Mouse (Mus musculus): ENCODE results near the gene Pex1.
A peak's percentile ranks its signal among the peaks of the same experiment; 100 is the strongest.
"Not testable (repeated sequence)": the region's sequence is repeated elsewhere in the genome, so short reads cannot be mapped to it uniquely, and the experiment has no call there.

Gene Pex1

DNA sequence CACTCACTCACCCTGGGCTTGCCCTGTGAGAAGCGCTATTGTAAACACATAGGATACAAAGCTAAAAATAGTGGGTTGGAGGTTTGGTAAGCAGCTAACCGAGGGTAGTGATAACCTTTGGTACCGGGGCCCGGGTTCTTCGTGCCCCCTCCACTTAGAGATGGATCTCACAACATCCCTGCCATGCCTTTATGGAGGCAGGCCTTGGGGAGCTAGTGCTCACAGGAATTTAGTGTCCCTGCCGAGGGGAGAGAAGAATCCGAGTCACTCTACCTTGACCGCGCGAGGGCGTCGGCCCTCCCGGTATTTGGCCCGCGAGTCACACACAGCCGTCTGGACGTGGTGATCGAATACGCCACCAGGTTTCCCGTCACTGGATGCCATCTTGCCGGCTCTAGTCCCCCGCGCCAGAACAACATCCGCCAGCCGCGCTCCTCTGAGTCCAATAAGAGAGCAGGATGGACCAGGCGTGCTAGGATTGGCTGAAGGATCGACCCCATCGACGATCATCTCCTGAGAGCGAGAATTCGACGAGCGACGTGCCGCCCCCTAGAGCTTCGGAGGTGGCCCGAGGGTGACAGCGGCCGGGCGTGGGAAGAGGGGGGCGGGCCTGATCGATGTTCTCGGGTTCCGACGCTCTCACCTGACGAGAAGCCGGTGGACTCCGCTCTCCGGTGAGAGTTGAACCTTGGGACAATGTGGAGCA lies at the start of gene Pex1:
TSS of gene Pex1 (plus strand) at position 374 of the 706 bp plus-strand sequence.
- peak; percentile 99 for DNase-seq (ENCODE audit: low read depth, low spot score)

DNA sequence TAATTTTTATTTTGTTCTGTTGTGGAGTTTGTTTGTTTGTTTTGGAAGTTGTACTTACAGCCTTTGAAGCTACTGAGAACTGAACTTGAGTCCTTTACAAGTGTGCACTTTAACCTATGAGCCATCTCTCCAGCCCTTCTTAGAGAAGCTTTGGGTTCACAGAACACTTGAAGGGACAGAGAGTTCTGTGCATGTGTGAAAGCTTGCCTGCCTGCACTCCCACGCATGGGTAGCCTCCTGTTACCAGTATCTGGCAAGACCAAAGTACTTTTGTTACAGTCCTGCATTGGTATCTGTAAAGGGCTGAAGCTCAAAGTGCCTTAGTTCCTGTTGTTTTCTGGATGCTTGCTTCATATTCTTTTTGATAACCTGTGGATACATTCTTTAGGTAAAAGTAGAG lies 49.6 kb upstream of the Pex1 start:
- DNase-seq (ENCODE audit: low read depth, low spot score) = no peak

- DNase-seq (ENCODE audit: low read depth, low spot score) = no peak
These were observed 44.4 kb upstream of the Pex1 start for GRCm38 (mm10) chr5:3551481-3551880.

DNA sequence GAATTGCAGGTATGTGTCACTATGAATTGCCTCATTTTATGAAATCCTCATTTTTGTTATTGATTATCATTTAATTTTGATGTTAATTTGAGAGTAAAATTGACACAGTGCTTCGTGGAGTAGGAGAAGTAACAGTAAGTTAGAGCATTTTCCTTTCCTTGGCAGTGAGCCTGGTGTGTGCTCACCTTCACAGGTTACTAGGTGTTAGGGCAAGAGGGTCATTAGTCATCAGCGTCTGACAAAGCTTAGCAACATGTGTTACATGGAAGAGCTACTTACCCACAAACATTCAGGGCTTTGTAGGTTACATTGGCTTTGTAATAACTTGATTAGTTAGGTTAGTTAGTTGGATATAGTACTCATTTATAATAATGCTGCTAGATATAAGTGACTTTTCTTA lies 41.7 kb upstream of the Pex1 start:
- DNase-seq (ENCODE audit: low read depth, low spot score) = no peak

- DNase-seq (ENCODE audit: low read depth, low spot score) = no peak
These were observed 24.6 kb upstream of the Pex1 start, which contains the start of gene 1700109H08Rik for GRCm38 (mm10) chr5:3571266-3571665. Gene 1700109H08Rik (plus strand): TSS chr5:3571566.

GRCm38 (mm10) chr5:3574825-3575224 lies 21.0 kb upstream of the Pex1 start:
- DNase-seq (ENCODE audit: low read depth, low spot score) = peak; percentile 61

DNA sequence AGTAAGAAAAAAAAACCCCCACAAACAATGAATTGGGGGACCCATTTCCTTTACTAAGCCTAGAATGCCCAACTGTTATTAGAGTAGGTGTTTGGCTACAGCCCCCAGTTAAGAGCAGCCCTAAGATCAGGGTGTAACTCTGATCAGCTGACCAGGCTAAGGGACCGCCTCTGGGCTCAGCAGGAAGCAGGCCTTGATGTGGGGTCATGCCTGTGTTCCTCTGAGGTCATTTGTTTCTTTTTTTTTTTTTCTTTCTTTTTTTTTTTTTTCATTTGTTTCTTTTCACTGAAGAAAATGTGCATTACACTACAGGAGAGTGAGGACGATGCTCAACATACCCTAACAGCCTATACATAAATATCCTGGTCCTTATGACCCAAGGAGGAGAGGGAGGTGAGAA lies 17.9 kb upstream of the Pex1 start:
- peak; percentile 42 for DNase-seq (ENCODE audit: low read depth, low spot score)

DNA sequence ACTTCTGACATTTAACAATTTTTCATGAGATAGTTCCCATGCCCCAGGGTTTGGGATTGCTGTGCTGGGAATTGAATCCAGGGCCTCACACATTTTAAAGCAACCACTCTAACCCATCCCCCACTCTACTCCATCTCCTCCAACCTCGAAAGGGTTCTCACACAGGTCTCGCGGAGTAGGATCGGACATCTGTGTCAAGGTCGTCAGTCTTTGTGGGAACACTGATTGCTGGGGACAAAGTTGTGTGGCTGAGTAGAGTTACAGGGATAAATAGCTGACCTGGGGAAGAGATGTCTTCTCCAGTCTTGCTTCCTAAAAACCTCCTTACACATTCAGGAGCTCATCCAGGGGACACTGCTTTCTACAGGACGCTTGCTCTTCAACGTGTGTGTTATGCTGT lies 16.8 kb upstream of the Pex1 start:
- peak; percentile 45 for DNase-seq (ENCODE audit: low read depth, low spot score)

DNA sequence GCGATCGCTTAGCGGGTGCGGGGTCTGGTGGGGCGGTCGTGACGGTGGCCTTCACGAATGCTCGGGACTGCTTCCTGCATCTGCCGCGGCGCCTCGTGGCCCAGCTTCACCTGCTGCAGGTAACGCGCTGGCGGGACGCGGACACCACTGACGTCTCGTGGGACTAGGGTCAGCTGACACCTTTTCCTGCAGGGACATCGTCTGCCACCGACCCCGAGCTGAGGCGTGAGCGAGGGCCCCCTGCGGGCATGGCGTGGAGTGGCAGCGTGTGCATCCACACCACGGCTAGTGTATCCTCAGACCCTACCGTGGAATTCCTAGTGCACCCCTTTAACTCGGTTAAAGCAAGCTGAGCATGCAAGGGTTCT lies 517 bp downstream of the Pex1 start, which contains the start of gene Rbm48:
TSS of gene Rbm48 (minus strand) at position 187 of the 368 bp plus-strand sequence.
- DNase-seq (ENCODE audit: low read depth, low spot score) = peak; percentile 89

GRCm38 (mm10) chr5:3597171-3597570 lies 1.3 kb downstream of the Pex1 start:
- DNase-seq (ENCODE audit: low read depth, low spot score) = no peak

GRCm38 (mm10) chr5:3598766-3599165 lies 2.9 kb downstream of the Pex1 start:
- DNase-seq (ENCODE audit: low read depth, low spot score) = no peak

DNA sequence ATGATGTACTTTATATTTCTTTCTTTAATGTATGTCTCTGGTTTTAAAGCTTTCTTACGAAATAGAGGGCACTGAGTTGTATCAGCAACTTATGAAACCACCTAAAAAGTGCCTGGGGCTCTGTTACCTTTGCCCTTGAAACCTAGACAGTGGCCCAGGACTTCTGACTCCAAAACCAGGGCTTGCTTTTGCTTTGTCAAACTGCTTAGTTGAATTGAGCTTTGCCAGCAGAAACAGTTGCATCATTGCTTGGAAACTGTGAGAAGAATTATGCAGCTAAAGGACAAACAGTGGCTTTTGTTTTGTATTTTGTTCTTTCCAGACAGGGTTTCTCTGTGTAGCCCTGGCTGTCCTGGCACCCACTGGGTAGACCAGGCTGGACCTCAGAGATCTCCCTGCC lies 4.4 kb downstream of the Pex1 start:
- DNase-seq (ENCODE audit: low read depth, low spot score) = no peak

DNA sequence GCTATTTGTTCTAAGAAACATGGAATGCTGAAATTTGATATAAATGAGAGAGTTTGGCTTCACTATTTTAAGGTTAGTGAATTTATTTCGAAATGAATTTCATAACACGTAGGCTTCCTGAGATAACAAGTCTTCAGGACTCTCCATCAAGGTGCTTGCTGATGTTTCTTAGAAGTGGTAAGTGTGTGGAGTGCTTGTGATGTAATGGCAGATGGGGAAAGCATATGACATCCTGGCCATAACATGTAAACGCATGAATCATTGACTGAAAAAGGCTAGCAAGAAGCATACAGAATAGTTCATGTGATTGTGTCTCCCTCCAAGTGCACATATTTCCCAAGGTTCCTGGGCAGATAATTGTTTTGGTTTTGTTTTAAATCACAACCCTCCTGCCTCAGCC lies 4.9 kb downstream of the Pex1 start:
- no peak for DNase-seq (ENCODE audit: low read depth, low spot score)

DNA sequence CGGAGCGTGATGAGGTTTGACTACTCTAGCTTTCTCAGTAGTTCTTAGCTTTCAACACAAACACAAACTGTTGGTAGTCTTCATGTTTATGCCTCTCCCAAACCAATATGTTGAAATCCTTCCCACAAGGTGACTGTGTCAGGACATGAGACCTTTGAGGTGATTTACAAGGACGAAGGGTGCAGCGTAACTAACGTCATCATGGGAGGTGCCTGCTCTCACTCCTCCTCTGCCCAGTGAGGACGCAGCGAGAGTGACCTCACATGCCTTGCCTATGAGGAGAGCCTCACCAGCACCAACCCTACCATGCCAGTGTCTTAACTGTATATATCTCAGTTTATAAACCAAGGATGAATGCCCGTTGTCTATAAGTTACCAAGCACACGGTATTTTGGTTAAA lies 11.2 kb downstream of the Pex1 start:
- DNase-seq (ENCODE audit: low read depth, low spot score) = no peak

DNA sequence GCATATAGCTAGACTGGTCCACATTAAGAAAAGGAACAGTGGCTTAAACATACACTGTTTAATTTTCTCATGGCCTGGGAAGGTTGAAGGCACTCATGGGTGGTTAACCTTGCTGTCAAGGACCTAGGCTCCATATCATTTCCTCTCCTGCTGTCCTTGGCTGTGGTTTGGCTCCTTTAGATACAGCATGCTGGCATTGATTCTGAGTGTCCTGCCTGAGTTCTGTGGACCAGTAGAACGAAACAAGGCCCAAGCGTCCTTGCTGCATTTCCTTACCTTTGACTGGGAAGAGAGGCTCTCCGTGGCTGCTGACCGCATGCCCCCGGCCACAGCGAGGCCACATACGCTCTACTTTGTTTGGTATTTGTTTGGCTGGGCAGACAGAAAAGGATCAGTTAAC lies 13.4 kb downstream of the Pex1 start:
- DNase-seq (ENCODE audit: low read depth, low spot score) = no peak

- not testable (repeated sequence) for DNase-seq (ENCODE audit: low read depth, low spot score)
These were observed 16.0 kb downstream of the Pex1 start for GRCm38 (mm10) chr5:3611835-3612234.

DNA sequence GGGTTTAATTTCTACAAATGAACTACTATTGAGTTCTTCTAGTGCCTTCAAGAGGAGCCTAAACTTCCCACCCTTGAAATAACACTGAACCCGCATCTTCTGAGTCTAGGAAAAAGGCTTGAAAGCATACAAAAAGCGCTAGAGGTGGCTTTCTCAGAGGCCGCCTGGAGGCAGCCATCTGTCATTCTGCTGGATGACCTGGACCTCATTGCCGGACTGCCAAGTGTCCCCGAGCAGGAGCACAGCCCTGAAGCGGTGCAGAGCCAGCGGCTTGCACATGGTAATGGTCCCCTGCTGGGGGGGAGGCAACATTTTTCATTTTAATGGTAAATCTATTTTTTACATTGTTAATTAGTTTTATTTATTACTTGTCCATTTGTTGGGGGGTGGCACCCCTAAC lies 24.6 kb downstream of the Pex1 start:
- DNase-seq (ENCODE audit: low read depth, low spot score) = no peak

DNA sequence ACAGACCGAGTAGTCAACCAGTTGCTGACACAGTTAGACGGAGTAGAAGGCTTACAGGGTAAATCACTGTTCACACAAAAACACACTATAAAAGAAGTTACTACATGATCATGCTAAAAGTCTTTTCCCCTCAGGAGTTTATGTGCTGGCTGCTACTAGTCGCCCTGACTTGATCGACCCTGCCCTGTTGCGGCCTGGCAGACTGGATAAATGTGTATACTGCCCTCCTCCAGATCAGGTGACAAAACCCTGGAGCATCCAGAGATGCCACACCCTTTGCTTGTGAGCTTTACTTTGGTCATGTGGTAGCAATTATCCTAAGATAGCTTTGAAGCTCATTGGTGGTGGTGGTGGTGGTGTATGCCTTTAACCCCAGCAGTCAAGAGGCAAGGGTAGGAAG lies 34.2 kb downstream of the Pex1 start:
- DNase-seq (ENCODE audit: low read depth, low spot score) = no peak

GRCm38 (mm10) chr5:3631512-3632271 lies 35.8 kb downstream of the Pex1 start:
- no peak for DNase-seq (ENCODE audit: low read depth, low spot score)

- no peak for DNase-seq (ENCODE audit: low read depth, low spot score)
These were observed 36.4 kb downstream of the Pex1 start for GRCm38 (mm10) chr5:3632285-3632684.

DNA sequence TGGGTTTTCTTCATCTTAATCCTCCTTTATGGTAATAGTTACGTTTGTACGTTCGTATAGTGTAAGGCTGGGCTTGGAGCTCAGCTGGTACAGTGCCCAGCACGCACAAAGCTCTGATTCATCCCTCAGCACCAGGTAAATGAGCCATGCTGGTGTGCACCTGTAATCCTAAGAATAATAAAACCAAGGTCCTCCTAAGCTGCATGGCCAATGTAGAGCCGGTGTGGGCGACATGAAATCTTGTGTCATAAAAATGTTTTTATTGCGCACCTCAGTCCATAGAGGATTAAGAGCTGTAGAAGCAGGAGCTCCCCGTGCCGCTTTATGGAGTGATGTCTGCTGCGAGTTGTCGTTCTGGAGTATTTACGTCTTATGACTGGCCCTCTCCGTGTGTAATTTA lies 37.4 kb downstream of the Pex1 start:
- no peak for DNase-seq (ENCODE audit: low read depth, low spot score)

GRCm38 (mm10) chr5:3633951-3634350 lies 38.1 kb downstream of the Pex1 start:
- no peak for DNase-seq (ENCODE audit: low read depth, low spot score)

DNA sequence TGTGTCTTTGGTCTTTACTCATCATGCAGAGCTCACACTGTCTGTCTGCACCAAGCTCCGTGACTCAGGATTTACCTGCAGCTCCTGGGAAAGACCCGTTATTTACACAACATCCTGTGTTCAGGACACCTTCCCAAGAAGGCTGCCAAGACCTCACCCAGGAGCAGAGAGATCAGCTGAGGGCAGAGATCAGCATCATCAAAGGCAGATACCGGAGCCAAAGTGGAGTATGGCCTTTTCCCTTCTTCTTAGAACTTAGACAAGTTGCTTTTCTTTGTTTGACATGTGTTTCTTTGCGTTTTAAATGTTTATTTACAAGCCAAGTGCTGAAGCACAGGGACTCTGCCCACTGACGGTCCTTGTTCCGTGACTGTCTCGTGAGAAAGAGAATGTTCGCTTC lies 39.4 kb downstream of the Pex1 start:
- DNase-seq (ENCODE audit: low read depth, low spot score) = no peak
